Mouse (Mus musculus): ENCODE data around the gene Tmem131. TPM values are rescaled to one million over a fixed set of nuclear protein-coding genes. Genes with fewer than 3 reads are reported as not detected.
"Not testable (repeated sequence)": the region's sequence is repeated elsewhere in the genome, so short reads cannot be mapped to it uniquely, and the experiment has no call there.

Gene Tmem131
- polyA plus RNA-seq, 1 experiment from 2014 or later: 22.1 TPM

DNA sequence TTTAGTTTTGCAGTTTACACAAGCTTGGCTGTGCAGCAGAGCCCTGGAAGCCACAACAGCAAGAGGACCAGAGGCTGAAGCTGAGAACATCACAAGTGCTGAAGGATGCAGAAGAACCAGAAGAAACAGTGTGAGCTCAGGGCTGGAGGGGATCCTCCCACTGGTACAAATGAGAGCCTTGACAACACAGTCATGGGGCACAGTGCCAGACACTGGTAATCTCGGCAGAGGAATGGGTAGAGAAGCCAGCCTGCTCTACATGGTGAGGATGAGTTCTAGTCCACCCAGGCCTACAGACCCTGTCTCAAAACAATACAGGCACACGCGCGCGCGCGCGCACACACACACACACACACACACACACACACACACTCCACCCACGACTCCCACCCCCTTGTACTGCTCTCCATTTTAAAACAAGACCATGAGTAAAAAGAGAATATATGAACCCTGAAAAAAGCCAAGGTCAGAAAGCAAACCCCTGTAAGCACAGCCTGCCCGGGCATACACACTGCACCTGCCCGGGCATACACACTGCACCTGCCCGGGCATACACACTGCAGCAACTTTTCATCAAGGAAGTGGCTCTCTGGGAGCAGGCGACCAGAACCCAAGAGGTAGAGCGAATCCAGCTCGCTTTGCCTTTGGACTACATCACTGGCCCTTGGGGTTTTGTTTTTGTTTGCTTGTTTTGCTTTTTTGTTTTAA, 39.9 kb downstream of the Tmem131 start:
- Histone ChIP-seq H3K4me3 (ENCODE audit: low read depth, low read length) (no peak overlapping the region), H3K27me3 (ENCODE audit: control insufficient read depth, insufficient read depth, low read length) (no peaks in the 10 kb centered on the region)
- ATAC-seq (ENCODE audit: low read depth): no peak

GRCm38 (mm10) chr1:36902533-36903315, 40.7 kb downstream of the Tmem131 start:
- H3K27me3 ChIP-seq (ENCODE audit: control insufficient read depth, insufficient read depth, low read length): no peaks in the 10 kb centered on the region
- no peak overlapping the region for H3K9ac ChIP-seq (replicated peaks; ENCODE audit: low read depth, low read length)
- no peak overlapping the region for H3K4me3 ChIP-seq (ENCODE audit: low read depth, low read length)
- no peak overlapping the region for H3K27ac ChIP-seq (ENCODE audit: low read depth, low read length)
- no peak for ATAC-seq (ENCODE audit: low read depth)
- H3K36me3 ChIP-seq (ENCODE audit: control insufficient read depth, insufficient read depth, low read length): no peaks in the 10 kb centered on the region
- H3K4me2 ChIP-seq (ENCODE audit: low read depth, low read length): no peak overlapping the region
- WGBS: 89% methylated on average over 11 of the region's 11 CpGs
- H3K9me3 ChIP-seq (ENCODE audit: control insufficient read depth, low read length): no peaks in the 10 kb centered on the region
- H3K4me1 ChIP-seq (ENCODE audit: control insufficient read depth, insufficient read depth, low read length): 0 out of 2 replicates have a peak, but pooled peaks cover 3% of the 10 kb centered on the region

More for the DNA sequence above, 39.9 kb downstream of the Tmem131 start:
- no peaks in the 10 kb centered on the region for H3K9me3 ChIP-seq (ENCODE audit: control insufficient read depth, low read length)
- no peak overlapping the region for H3K9ac ChIP-seq (replicated peaks; ENCODE audit: low read depth, low read length)
- H3K36me3 ChIP-seq (ENCODE audit: control insufficient read depth, insufficient read depth, low read length): no peaks in the 10 kb centered on the region
- no peak overlapping the region for H3K27ac ChIP-seq (ENCODE audit: low read depth, low read length)
- no peak overlapping the region for H3K4me2 ChIP-seq (ENCODE audit: low read depth, low read length)
- 96% methylated on average over 15 of the region's 15 CpGs for WGBS
- H3K4me1 ChIP-seq (ENCODE audit: control insufficient read depth, insufficient read depth, low read length): 0 out of 2 replicates have a peak, but pooled peaks cover 3% of the 10 kb centered on the region

GRCm38 (mm10) chr1:36899622-36900021, 43.8 kb downstream of the Tmem131 start:
- 0 out of 2 replicates have a peak, but pooled peaks cover 2% of the 10 kb centered on the region for H3K4me1 ChIP-seq (ENCODE audit: control insufficient read depth, insufficient read depth, low read length)
- no peaks in the 10 kb centered on the region for H3K36me3 ChIP-seq (ENCODE audit: control insufficient read depth, insufficient read depth, low read length)
- H3K4me2 ChIP-seq (ENCODE audit: low read depth, low read length): no peak overlapping the region
- no peak overlapping the region for H3K27ac ChIP-seq (ENCODE audit: low read depth, low read length)
- H3K9ac ChIP-seq (replicated peaks; ENCODE audit: low read depth, low read length): no peak overlapping the region
- H3K27me3 ChIP-seq (ENCODE audit: control insufficient read depth, insufficient read depth, low read length): no peaks in the 10 kb centered on the region
- no peak overlapping the region for H3K4me3 ChIP-seq (ENCODE audit: low read depth, low read length)
- no peaks in the 10 kb centered on the region for H3K9me3 ChIP-seq (ENCODE audit: control insufficient read depth, low read length)
- no peak for ATAC-seq (ENCODE audit: low read depth)
- 87% methylated on average over 2 of the region's 2 CpGs for WGBS

DNA sequence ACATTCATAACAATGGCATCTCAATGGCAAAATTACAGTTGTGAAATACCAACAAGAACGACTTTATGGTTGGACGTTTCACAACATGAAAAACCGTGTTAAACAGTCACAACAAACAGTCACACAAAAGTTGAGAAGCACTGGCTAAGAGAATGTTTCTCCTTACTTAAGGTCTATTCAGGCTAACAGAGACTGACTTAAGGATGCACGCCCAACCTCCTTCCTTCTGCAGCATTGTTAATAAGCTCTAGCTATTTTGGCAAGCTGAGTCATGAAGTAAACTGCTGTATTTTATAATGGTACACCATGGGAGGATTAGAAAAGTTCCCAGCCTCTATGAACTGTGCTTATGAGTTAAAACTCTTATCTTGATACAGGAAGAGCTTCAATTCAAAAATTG, 47.0 kb downstream of the Tmem131 start:
- Histone ChIP-seq H3K4me2 (ENCODE audit: low read depth, low read length) (no peak overlapping the region), H3K9ac (replicated peaks; ENCODE audit: low read depth, low read length) (no peak overlapping the region), H3K4me3 (ENCODE audit: low read depth, low read length) (no peak overlapping the region), H3K27ac (ENCODE audit: low read depth, low read length) (no peak overlapping the region), H3K36me3 (ENCODE audit: control insufficient read depth, insufficient read depth, low read length) (no peaks in the 10 kb centered on the region), H3K4me1 (ENCODE audit: control insufficient read depth, insufficient read depth, low read length) (no peaks in the 10 kb centered on the region), H3K27me3 (ENCODE audit: control insufficient read depth, insufficient read depth, low read length) (no peaks in the 10 kb centered on the region), H3K9me3 (ENCODE audit: control insufficient read depth, low read length) (no peaks in the 10 kb centered on the region)
- no peak for ATAC-seq (ENCODE audit: low read depth)
- WGBS: 92% methylated on average over 4 of the region's 4 CpGs

- WGBS: 92% methylated on average over 3 of the region's 3 CpGs
- no peaks in the 10 kb centered on the region for H3K4me1 ChIP-seq (ENCODE audit: control insufficient read depth, insufficient read depth, low read length)
Observed at GRCm38 (mm10) chr1:36895452-36895851, 48.0 kb downstream of the Tmem131 start.

GRCm38 (mm10) chr1:36894136-36894535, 49.3 kb downstream of the Tmem131 start:
- H3K36me3 ChIP-seq (ENCODE audit: control insufficient read depth, insufficient read depth, low read length): no peaks in the 10 kb centered on the region
- no peak overlapping the region for H3K4me3 ChIP-seq (ENCODE audit: low read depth, low read length)
- H3K9me3 ChIP-seq (ENCODE audit: control insufficient read depth, low read length): no peaks in the 10 kb centered on the region
- H3K4me2 ChIP-seq (ENCODE audit: low read depth, low read length): no peak overlapping the region
- no peak for ATAC-seq (ENCODE audit: low read depth)
- WGBS: 97% methylated on average over 3 of the region's 3 CpGs
- no peaks in the 10 kb centered on the region for H3K4me1 ChIP-seq (ENCODE audit: control insufficient read depth, insufficient read depth, low read length)
- H3K27me3 ChIP-seq (ENCODE audit: control insufficient read depth, insufficient read depth, low read length): no peaks in the 10 kb centered on the region
- H3K9ac ChIP-seq (replicated peaks; ENCODE audit: low read depth, low read length): no peak overlapping the region
- H3K27ac ChIP-seq (ENCODE audit: low read depth, low read length): no peak overlapping the region

More at GRCm38 (mm10) chr1:36895452-36895851, 48.0 kb downstream of the Tmem131 start:
- ATAC-seq (ENCODE audit: low read depth): no peak
- Histone ChIP-seq H3K27ac (ENCODE audit: low read depth, low read length) (no peak overlapping the region), H3K9me3 (ENCODE audit: control insufficient read depth, low read length) (no peaks in the 10 kb centered on the region), H3K4me3 (ENCODE audit: low read depth, low read length) (no peak overlapping the region), H3K36me3 (ENCODE audit: control insufficient read depth, insufficient read depth, low read length) (no peaks in the 10 kb centered on the region), H3K9ac (replicated peaks; ENCODE audit: low read depth, low read length) (no peak overlapping the region), H3K4me2 (ENCODE audit: low read depth, low read length) (no peak overlapping the region), H3K27me3 (ENCODE audit: control insufficient read depth, insufficient read depth, low read length) (no peaks in the 10 kb centered on the region)

DNA sequence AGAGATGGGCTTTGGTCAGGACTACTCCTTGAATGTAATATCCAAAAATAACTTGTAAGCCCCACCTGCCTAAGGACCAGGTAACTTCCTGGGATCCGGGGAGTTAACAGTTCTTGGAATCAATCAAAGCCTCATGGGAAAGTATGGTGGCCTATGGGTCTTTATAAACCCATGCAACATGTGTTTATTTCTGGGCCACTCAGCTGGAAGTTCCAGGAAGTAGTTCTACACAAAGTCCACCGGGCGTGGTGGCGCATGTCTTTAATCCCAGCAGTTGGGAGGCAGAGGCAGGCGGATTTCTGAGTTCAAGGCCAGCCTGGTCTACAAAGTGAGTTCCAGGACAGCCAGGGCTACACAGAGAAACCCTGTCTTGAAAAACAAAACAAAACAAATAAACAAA, 49.7 kb downstream of the Tmem131 start:
- H3K27ac ChIP-seq (ENCODE audit: low read depth, low read length); ATAC-seq (ENCODE audit: low read depth): not testable (repeated sequence)
- WGBS: 96% methylated on average over 5 of the region's 5 CpGs

DNA sequence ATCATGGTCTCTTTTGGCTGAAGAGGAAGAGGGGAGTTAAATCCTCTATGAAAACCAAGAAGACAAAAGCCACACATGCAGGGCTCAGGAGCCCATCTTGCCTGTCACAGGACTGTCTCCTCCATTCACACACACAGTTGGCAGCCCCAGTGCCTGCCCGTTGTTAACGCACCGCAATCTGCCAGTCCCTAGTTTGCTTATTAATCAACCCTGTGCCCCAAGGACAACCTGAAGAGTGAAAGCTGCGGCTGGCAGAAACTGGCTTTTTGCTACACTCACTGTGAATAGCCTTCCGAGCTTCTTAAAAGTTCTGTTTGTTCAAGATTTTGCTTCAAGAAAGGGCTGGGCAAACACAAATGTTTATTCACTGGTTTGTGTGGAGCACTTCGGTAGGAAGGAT, 50.3 kb downstream of the Tmem131 start:
- H3K4me2 ChIP-seq (ENCODE audit: low read depth, low read length): no peak overlapping the region
- H3K9me3 ChIP-seq (ENCODE audit: control insufficient read depth, low read length): no peaks in the 10 kb centered on the region
- H3K9ac ChIP-seq (replicated peaks; ENCODE audit: low read depth, low read length): no peak overlapping the region
- no peaks in the 10 kb centered on the region for H3K27me3 ChIP-seq (ENCODE audit: control insufficient read depth, insufficient read depth, low read length)
- no peaks in the 10 kb centered on the region for H3K4me1 ChIP-seq (ENCODE audit: control insufficient read depth, insufficient read depth, low read length)
- no peak for ATAC-seq (ENCODE audit: low read depth)
- no peaks in the 10 kb centered on the region for H3K36me3 ChIP-seq (ENCODE audit: control insufficient read depth, insufficient read depth, low read length)
- H3K27ac ChIP-seq (ENCODE audit: low read depth, low read length): no peak overlapping the region
- 53% methylated on average over 6 of the region's 6 CpGs for WGBS
- no peak overlapping the region for H3K4me3 ChIP-seq (ENCODE audit: low read depth, low read length)

More for the DNA sequence above, 49.7 kb downstream of the Tmem131 start:
- not testable (repeated sequence) for H3K4me2 ChIP-seq (ENCODE audit: low read depth, low read length); H3K27me3 ChIP-seq (ENCODE audit: control insufficient read depth, insufficient read depth, low read length); H3K4me3 ChIP-seq (ENCODE audit: low read depth, low read length); H3K36me3 ChIP-seq (ENCODE audit: control insufficient read depth, insufficient read depth, low read length); H3K9me3 ChIP-seq (ENCODE audit: control insufficient read depth, low read length); H3K9ac ChIP-seq (replicated peaks; ENCODE audit: low read depth, low read length); H3K4me1 ChIP-seq (ENCODE audit: control insufficient read depth, insufficient read depth, low read length)

- Histone ChIP-seq H3K9me3 (ENCODE audit: control insufficient read depth, low read length) (no peaks in the 10 kb centered on the region), H3K4me2 (ENCODE audit: low read depth, low read length) (no peak overlapping the region), H3K4me1 (ENCODE audit: control insufficient read depth, insufficient read depth, low read length) (no peaks in the 10 kb centered on the region), H3K27me3 (ENCODE audit: control insufficient read depth, insufficient read depth, low read length) (no peaks in the 10 kb centered on the region), H3K36me3 (ENCODE audit: control insufficient read depth, insufficient read depth, low read length) (no peaks in the 10 kb centered on the region), H3K27ac (ENCODE audit: low read depth, low read length) (no peak overlapping the region), H3K4me3 (ENCODE audit: low read depth, low read length) (no peak overlapping the region), H3K9ac (replicated peaks; ENCODE audit: low read depth, low read length) (no peak overlapping the region)
- WGBS: 86% methylated on average over 3 of the region's 3 CpGs
- no peak for ATAC-seq (ENCODE audit: low read depth)
Observed at GRCm38 (mm10) chr1:36892461-36892860, 51.0 kb downstream of the Tmem131 start.

All from neural tube, embryonic 14.5 days (tissue).